Mouse (Mus musculus) forebrain, embryonic 12.5 days (tissue): Measurements from ENCODE around the gene D1Ertd622e. TPM values are rescaled to one million over a fixed set of nuclear protein-coding genes. Genes with fewer than 3 reads are reported as not detected.

Experiments
- ATAC-seq: fragments of 200-750 bp; cut with Nextera tagmentation; 2 replicates; pipeline ENCODE4 v1.8.0; 2017; ENCODE audit warnings: moderate TSS enrichment; ENCODE audit not compliant: low FRiP score
- H3K27ac ChIP-seq: fragments of 300-500 bp; sonication (generic); 2 replicates; pipeline ENCODE4 v1.5.1; 2016; ENCODE audit warnings: mild to moderate bottlenecking
- H3K27me3 ChIP-seq: fragments of 300-500 bp; sonication (generic); 2 replicates; pipeline ENCODE4 v1.6.1; 2016; ENCODE audit warnings: mild to moderate bottlenecking
- H3K36me3 ChIP-seq: fragments of 300-500 bp; sonication (generic); replicated peaks from 2 replicates; pipeline ENCODE4 v1.6.1; 2016; ENCODE audit warnings: mild to moderate bottlenecking
- H3K4me1 ChIP-seq: fragments of 300-500 bp; sonication (generic); 2 replicates; pipeline ENCODE4 v1.6.1; 2016
- H3K4me2 ChIP-seq: fragments of 300-500 bp; sonication (generic); 2 replicates; pipeline ENCODE4 v1.6.1; 2016; ENCODE audit warnings: mild to moderate bottlenecking, moderate library complexity
- H3K4me3 ChIP-seq: fragments of 300-500 bp; sonication (generic); replicated peaks from 2 replicates; pipeline ENCODE4 v1.5.1; 2016; ENCODE audit warnings: mild to moderate bottlenecking
- H3K9ac ChIP-seq: fragments of 300-500 bp; sonication (generic); 2 replicates; pipeline ENCODE4 v1.6.1; 2016; ENCODE audit warnings: mild to moderate bottlenecking
- H3K9me3 ChIP-seq: fragments of 300-500 bp; sonication (generic); 2 replicates; pipeline ENCODE4 v1.6.1; 2016
- WGBS: fragments of 180-500 bp; shearing (Covaris S2); methylation state at CpG from one replicate; pipeline ENCODE4 v1.1.7; 2016; 5-methylcytosine and 5-hydroxymethylcytosine counted together
- polyA plus RNA-seq: library from polyadenylated mRNA; unstranded; fragments of >200 nt; fragmentation: Nextera tagmentation; extraction: Ambion mirVana; gene quantifications from 2 replicates; pipeline ENCODE4 v1.2.1, GENCODE M21; 2016

The D1Ertd622e gene
- polyA plus RNA-seq, 1 experiment from 2014 or later, result 44.1 TPM

DNA sequence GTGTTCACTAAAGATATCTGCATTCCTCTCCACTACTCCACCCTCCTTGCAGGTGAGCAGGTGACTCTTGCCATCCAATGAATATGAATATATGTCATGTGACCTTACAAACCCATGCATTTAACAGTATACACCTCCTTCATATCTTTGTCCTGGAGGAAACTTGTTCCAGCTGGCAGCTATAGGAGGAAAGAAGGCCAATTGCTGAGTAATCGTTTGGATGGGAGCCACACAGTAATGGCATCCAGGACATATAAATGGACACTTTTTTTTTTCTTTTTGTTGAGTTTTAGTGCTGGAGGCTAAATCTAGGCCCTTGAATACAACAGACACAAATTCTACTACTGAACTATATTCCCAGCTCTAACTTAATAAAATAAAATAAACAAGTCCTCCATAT is 97.2 kb downstream of the D1Ertd622e start:
- no peaks in the 10 kb centered on the region for H3K9me3 ChIP-seq
- H3K27me3 ChIP-seq, result no peaks in the 10 kb centered on the region
- no peak overlapping the region for H3K27ac ChIP-seq
- H3K4me2 ChIP-seq, result no peak overlapping the region
- no peaks in the 10 kb centered on the region for H3K4me1 ChIP-seq
- no peak for ATAC-seq
- no peak overlapping the region for H3K9ac ChIP-seq
- no peak overlapping the region for H3K4me3 ChIP-seq
- H3K36me3 ChIP-seq, result no peaks in the 10 kb centered on the region
- 82% methylated on average over 1 of the region's 1 CpGs for WGBS

DNA sequence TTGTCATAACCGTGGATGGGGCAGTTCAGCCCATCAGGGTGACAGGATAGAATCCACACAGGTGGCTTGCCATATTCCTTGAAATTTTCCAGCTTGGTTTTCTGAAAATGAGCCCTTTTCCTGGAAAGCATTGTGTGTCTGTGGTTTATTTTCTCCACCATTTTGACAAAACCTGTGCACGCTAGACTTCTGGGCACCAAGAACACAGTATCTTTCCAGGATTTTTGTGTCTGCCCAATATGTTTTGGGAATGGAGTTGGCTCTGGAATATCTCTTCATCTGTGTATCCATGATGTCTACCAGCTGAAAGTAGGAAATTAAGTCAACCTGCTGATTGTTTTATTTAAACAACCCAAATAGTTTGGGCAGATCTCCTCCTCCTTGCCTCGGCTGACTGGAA is 99.0 kb downstream of the D1Ertd622e start:
- 95% methylated on average over 3 of the region's 3 CpGs for WGBS
- H3K27ac ChIP-seq, result no peak overlapping the region
- H3K4me3 ChIP-seq, result no peak overlapping the region
- no peaks in the 10 kb centered on the region for H3K27me3 ChIP-seq
- ATAC-seq, result no peak
- no peak overlapping the region for H3K9ac ChIP-seq
- H3K9me3 ChIP-seq, result no peaks in the 10 kb centered on the region
- no peaks in the 10 kb centered on the region for H3K4me1 ChIP-seq
- H3K4me2 ChIP-seq, result no peak overlapping the region
- no peaks in the 10 kb centered on the region for H3K36me3 ChIP-seq

Other genes starting within 250 kb of the D1Ertd622e start
- 20.3 and 21.8 TPM in 2 replicates for gene Gin1, start 108.1 kb upstream of the D1Ertd622e start, polyA plus RNA-seq
- gene Ppip5k2, start 108.3 kb upstream of the D1Ertd622e start, polyA plus RNA-seq, result 56.9 and 58.2 TPM in 2 replicates